Comparison of ENCODE assay signal across 9 mouse cellular contexts in the genomic region with DNA sequence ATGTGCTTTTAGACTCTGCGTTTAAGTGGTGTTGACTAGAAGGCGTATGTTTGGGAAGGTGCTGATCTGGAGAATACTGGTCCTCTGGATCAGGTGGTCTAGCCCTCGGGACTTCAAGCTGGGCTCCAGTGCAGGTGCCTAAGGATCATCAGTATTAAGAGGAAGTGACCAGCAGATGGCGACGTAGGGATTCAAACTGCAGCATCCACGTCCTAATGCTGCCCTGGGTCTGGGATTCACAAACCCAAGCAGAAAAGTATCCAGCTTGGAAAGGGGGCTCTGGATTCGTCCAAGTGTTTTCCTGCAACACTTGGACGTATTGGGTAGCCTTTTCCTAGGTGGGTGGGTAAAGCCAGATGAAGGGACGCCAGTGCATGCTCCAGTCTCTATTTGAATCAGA.
DNase-seq lines count a peak whose midpoint lies in the region; ATAC-seq lines count a peak whose summit lies in the region.
"Had no signal": no experiment of that assay in that cellular context is flagged by ENCODE, and none has a peak within 500 bp of the region (broad histone marks: within the 10 kb centered on the region; RNA-seq: fewer than 3 reads in every experiment).

No protein-coding gene starts in this region.

- peak; percentile 74; the same call in 1 of the 2 replicates for ATAC-seq in forebrain, embryonic 12.5 days (ENCODE audit: low FRiP score)
- peak; percentile 60; the same call in 1 of the 2 replicates for ATAC-seq in hindbrain, embryonic 14.5 days (ENCODE audit: low FRiP score)
- peak; percentile 48; the same call in 1 of the 2 replicates for ATAC-seq in megakaryocyte progenitor cell, adult 5-6 weeks (replicated peaks; ENCODE audit: poor library complexity)

- no peaks in the 10 kb centered on the region; the same call in 1 of the 2 replicates for H3K4me1 ChIP-seq in forebrain, embryonic 12.5 days
- peaks cover 2% of the 10 kb centered on the region; the same call in 1 of the 2 replicates for H3K4me1 ChIP-seq in hindbrain, embryonic 14.5 days (replicated peaks; ENCODE audit: control insufficient read depth, insufficient read depth, low read length)
- H3K4me1 ChIP-seq: heart, embryonic 13.5 days had no signal

- 12% methylated on average over 9 of the region's 9 CpGs for WGBS in forebrain, embryonic 12.5 days
- 14% methylated on average over 9 of the region's 9 CpGs for WGBS in hindbrain, embryonic 14.5 days

- no peak overlapping the region for H3K27ac ChIP-seq in forebrain, embryonic 12.5 days
- H3K27ac ChIP-seq in hindbrain, embryonic 14.5 days: no peak overlapping the region
- H3K27ac ChIP-seq: heart, embryonic 13.5 days had no signal

- no peaks in the 10 kb centered on the region for H3K9me3 ChIP-seq in forebrain, embryonic 12.5 days
- H3K9me3 ChIP-seq in hindbrain, embryonic 14.5 days (ENCODE audit: control insufficient read depth, low read length): no peaks in the 10 kb centered on the region
- H3K9me3 ChIP-seq: heart, embryonic 13.5 days had no signal

- no peak overlapping the region for H3K4me3 ChIP-seq in forebrain, embryonic 12.5 days (replicated peaks)
- no peak overlapping the region for H3K4me3 ChIP-seq in hindbrain, embryonic 14.5 days (replicated peaks; ENCODE audit: low read length)
- H3K4me3 ChIP-seq: heart, embryonic 13.5 days had no signal

- no peaks in the 10 kb centered on the region for H3K36me3 ChIP-seq in forebrain, embryonic 12.5 days (replicated peaks)
- H3K36me3 ChIP-seq in hindbrain, embryonic 14.5 days (replicated peaks; ENCODE audit: control insufficient read depth, insufficient read depth): no peaks in the 10 kb centered on the region
- H3K36me3 ChIP-seq: heart, embryonic 13.5 days had no signal

- H3K4me2 ChIP-seq in forebrain, embryonic 12.5 days: no peak overlapping the region
- H3K4me2 ChIP-seq in hindbrain, embryonic 14.5 days (replicated peaks): no peak overlapping the region
- H3K4me2 ChIP-seq: heart, embryonic 13.5 days had no signal

- H3K27me3 ChIP-seq in forebrain, embryonic 12.5 days: peaks cover 14% of the 10 kb centered on the region
- no peaks in the 10 kb centered on the region for H3K27me3 ChIP-seq in hindbrain, embryonic 14.5 days (ENCODE audit: control insufficient read depth, insufficient read depth, low read length)

- peak; percentile 70 for DNase-seq in R1 (ENCODE audit: low read depth, low spot score)
- peak; percentile 2 for DNase-seq in c-Kit-positive CD71-positive TER-119-positive erythroid progenitor cells, embryonic 14.5 days (ENCODE audit: low spot score)
- peak; percentile 75 for DNase-seq in hindbrain, embryonic 14.5 days (ENCODE audit: low spot score)
- peak; percentile 62 for DNase-seq in layer of hippocampus, adult 9-11 months
- peak; percentile 21 to 48 for DNase-seq in right cerebral cortex, postnatal 36 days (ENCODE audit: low spot score in 2 of 2)
- no peak for DNase-seq in T-cell, adult 2 months (ENCODE audit: low spot score)

- no peak overlapping the region for H3K9ac ChIP-seq in forebrain, embryonic 12.5 days
- H3K9ac ChIP-seq in hindbrain, embryonic 14.5 days: no peak overlapping the region
- H3K9ac ChIP-seq: heart, embryonic 13.5 days had no signal
